Mouse (Mus musculus) CH12.LX (cell line): Measurements from ENCODE around the gene Man1b1. TPM values are rescaled to one million over a fixed set of nuclear protein-coding genes. Genes with fewer than 3 reads are reported as not detected.

ENCODE experiments used
- DNase-seq: peaks from one replicate; pipeline ENCODE4 v3.0.0-alpha.2; 2013; ENCODE audit errors: extremely low read depth
- H3K27ac ChIP-seq: 2 replicates; pipeline ENCODE4 v1.5.1; 2012; ENCODE audit warnings: low read depth, mild to moderate bottlenecking, control low read depth, moderate library complexity; ENCODE audit not compliant: insufficient read depth
- H3K27me3 ChIP-seq: replicated peaks from 2 replicates; pipeline ENCODE3; 2012; ENCODE audit warnings: inconsistent platforms
- H3K36me3 ChIP-seq, 2 experiments: replicated peaks in 1 of 2; 2 replicates each; pipeline versions ENCODE3 to v1.6.1; 2012; ENCODE audit warnings: inconsistent platforms in 1 of 2, low read length in 1 of 2, mild to moderate bottlenecking in 1 of 2, mixed read lengths in 1 of 2, moderate library complexity in 1 of 2; ENCODE audit not compliant: control insufficient read depth in 1 of 2, insufficient read depth in 1 of 2
- H3K4me1 ChIP-seq, 2 experiments: 2 replicates each; pipeline ENCODE4 v1.6.1; 2012; ENCODE audit warnings: inconsistent platforms in 1 of 2, moderate library complexity in 1 of 2; ENCODE audit not compliant: insufficient read depth in 2 of 2, control insufficient read depth in 1 of 2
- H3K4me2 ChIP-seq: 2 replicates; pipeline ENCODE4 v1.6.1; 2012; ENCODE audit warnings: low read depth, mild to moderate bottlenecking, control low read depth; ENCODE audit not compliant: poor library complexity, insufficient read depth, severe bottlenecking
- H3K4me3 ChIP-seq, 3 experiments: fragments of 150-350 bp in 1 of 3; sonication (generic) in 1 of 3; replicated peaks in 1 of 3; 2 replicates each; pipeline versions ENCODE3 to v1.5.1; 2011 to 2012; ENCODE audit warnings: low read depth in 2 of 3, low read length in 2 of 3, mild to moderate bottlenecking in 2 of 3, moderate library complexity in 2 of 3, control low read depth in 1 of 3, improper control_type of control experiment in 1 of 3, inconsistent platforms in 1 of 3, mixed read lengths in 1 of 3; ENCODE audit not compliant: poor library complexity in 1 of 3
- H3K79me2 ChIP-seq: replicated peaks from 2 replicates; pipeline ENCODE4 v1.6.1; 2012; ENCODE audit warnings: mild to moderate bottlenecking, moderate library complexity; ENCODE audit not compliant: control insufficient read depth, poor library complexity, insufficient read depth, severe bottlenecking; ENCODE audit errors: extremely low read depth
- H3K9ac ChIP-seq: 2 replicates; pipeline ENCODE4 v1.6.1; 2012; ENCODE audit warnings: low read depth, mild to moderate bottlenecking, control low read depth, moderate library complexity; ENCODE audit not compliant: insufficient read depth
- H3K9me3 ChIP-seq: replicated peaks from 2 replicates; pipeline ENCODE3; 2012; ENCODE audit warnings: low read length, inconsistent platforms, mixed read lengths
- BHLHE40 ChIP-seq: IDR thresholded peaks from 2 replicates; pipeline ENCODE4 v1.6.1; 2011; ENCODE audit warnings: mild to moderate bottlenecking, low read depth, low read length, improper control_type of control experiment
- CHD2 ChIP-seq: IDR thresholded peaks from 2 replicates; pipeline ENCODE4 v1.6.1; 2011; ENCODE audit warnings: low read length, improper control_type of control experiment
- E2F4 ChIP-seq: IDR thresholded peaks from 2 replicates; pipeline ENCODE4 v1.6.1; 2011; ENCODE audit warnings: low read depth, low read length, improper control_type of control experiment; ENCODE audit not compliant: insufficient replicate concordance
- ELF1 ChIP-seq: IDR thresholded peaks from 2 replicates; pipeline ENCODE4 v1.6.1; 2014; ENCODE audit warnings: low read depth, mild to moderate bottlenecking, inconsistent platforms, low read length, improper control_type of control experiment
- EP300 ChIP-seq: IDR thresholded peaks from 2 replicates; pipeline ENCODE4 v1.6.1; 2011; ENCODE audit warnings: low read length, improper control_type of control experiment
- ETS1 ChIP-seq: conservative IDR thresholded peaks from 2 replicates; pipeline ENCODE4 v1.6.1; 2012; ENCODE audit warnings: low read depth, mild to moderate bottlenecking, inconsistent platforms, low read length, improper control_type of control experiment, moderate library complexity
- KAT2A ChIP-seq: IDR thresholded peaks from 2 replicates; pipeline ENCODE4 v1.6.1; 2012; ENCODE audit warnings: low read length, improper control_type of control experiment, inconsistent platforms; ENCODE audit not compliant: insufficient replicate concordance
- MEF2A ChIP-seq: IDR thresholded peaks from 2 replicates; pipeline ENCODE4 v1.6.1; 2014; ENCODE audit warnings: low read depth, mild to moderate bottlenecking, inconsistent platforms, low read length, improper control_type of control experiment, borderline replicate concordance
- MXI1 ChIP-seq: IDR thresholded peaks from 2 replicates; pipeline ENCODE4 v1.6.1; 2011; ENCODE audit warnings: mild to moderate bottlenecking, low read depth, low read length, improper control_type of control experiment
- MYC ChIP-seq: IDR thresholded peaks from 2 replicates; pipeline ENCODE4 v1.6.1; 2011; ENCODE audit warnings: low read depth, mild to moderate bottlenecking, improper control_type of control experiment, low read length
- PAX5 ChIP-seq: IDR thresholded peaks from 2 replicates; pipeline ENCODE4 v1.6.1; 2012; ENCODE audit warnings: low read length, inconsistent platforms, mixed read lengths
- POLR2A ChIP-seq: IDR thresholded peaks from 2 replicates; pipeline ENCODE4 v1.6.1; 2011; ENCODE audit warnings: low read depth, mild to moderate bottlenecking, improper control_type of control experiment, low read length
- POLR2AphosphoS2 ChIP-seq: IDR thresholded peaks from 2 replicates; pipeline ENCODE4 v1.6.1; 2011; ENCODE audit warnings: low read depth, low read length, improper control_type of control experiment
- RCOR1 ChIP-seq: conservative IDR thresholded peaks from 2 replicates; pipeline ENCODE4 v1.6.1; 2012; ENCODE audit warnings: low read depth, mild to moderate bottlenecking, inconsistent platforms, low read length, improper control_type of control experiment
- TCF12 ChIP-seq: IDR thresholded peaks from 2 replicates; pipeline ENCODE4 v1.6.1; 2014; ENCODE audit warnings: low read depth, mild to moderate bottlenecking, inconsistent platforms, low read length, improper control_type of control experiment
- USF1 ChIP-seq: IDR thresholded peaks from 2 replicates; pipeline ENCODE4 v1.6.1; 2014; ENCODE audit warnings: low read depth, mild to moderate bottlenecking, inconsistent platforms, low read length, improper control_type of control experiment
- ZKSCAN1 ChIP-seq: IDR thresholded peaks from 2 replicates; pipeline ENCODE4 v1.6.1; 2012; ENCODE audit warnings: low read depth, inconsistent platforms, low read length, improper control_type of control experiment, borderline replicate concordance
- dilution Hi-C: fragments of 300-500 bp; cut with MboI; formaldehyde crosslinking; loops from 2 replicates; pipeline ENCODE4 v1.14.3; 2020; ENCODE audit warnings: low sequenced_read_pairs; ENCODE audit not compliant: extremely low pct_unique_long_range_greater_than_20kb, extremely low pct_ligation_motif_present
- in situ Hi-C: fragments of 300-500 bp; cut with MboI; formaldehyde crosslinking; loops from 3 replicates; pipeline ENCODE4 v1.14.3; 2019; ENCODE audit warnings: low sequenced_read_pairs, low pct_ligation_motif_present, low pct_unique_long_range_greater_than_20kb, mixed read lengths
- polyA plus RNA-seq: library from polyadenylated mRNA; unstranded; fragments of >175 nt; gene quantifications from 2 replicates; pipeline ENCODE4 v1.2.1, GENCODE M21; 2012; ENCODE audit warnings: low read depth; ENCODE audit not compliant: insufficient read length
- total RNA-seq, 2 experiments: library from RNA; depleted of rRNA; stranded (reverse); fragments of 300-350 nt in 1 of 2; fragments of >200 nt in 1 of 2; gene quantifications; 2 replicates each; pipeline ENCODE4 v1.2.3; 2012 to 2014

Gene Man1b1
- total and polyA plus RNA-seq, 3 experiments = 39.3 to 68.8 (median 45.7) TPM

GRCm38 (mm10) chr2:25286837-25287636 lies 45.1 kb upstream of the Man1b1 start:
- dilution Hi-C loops = no loop called here
- H3K36me3 ChIP-seq = peaks cover 30 to 49% of the 10 kb centered on the region in 2 experiments
- H3K27me3 ChIP-seq = peaks cover 14% of the 10 kb centered on the region
- no peak overlapping the region for H3K4me2 ChIP-seq
- H3K27ac ChIP-seq = no peak overlapping the region
- no peak overlapping the region for H3K9ac ChIP-seq
- DNase-seq = no peak
- in situ Hi-C loops = no loop called here
- peaks cover 0 to 2% of the 10 kb centered on the region in 2 experiments; a peak in 1 of 4 replicates for H3K4me1 ChIP-seq
- no peak for TF ChIP-seq POLR2AphosphoS2
- TF ChIP-seq CHD2 = no peak
- TF ChIP-seq KAT2A = no peak
- TF ChIP-seq ETS1 = no peak
- no peaks in the 10 kb centered on the region for H3K79me2 ChIP-seq
- H3K4me3 ChIP-seq = no peak overlapping the region
- H3K9me3 ChIP-seq = no peaks in the 10 kb centered on the region

GRCm38 (mm10) chr2:25287927-25288649 lies 44.0 kb upstream of the Man1b1 start, which contains the start of gene Tmem210:
TSS of gene Tmem210 (plus strand) at chr2:25288145.
- no peak within 1 kb of the TSS for H3K4me3 ChIP-seq
- no peak within 1 kb of the TSS for H3K9ac ChIP-seq
- peaks cover 27 to 40% of the 10 kb centered on the region in 2 experiments for H3K36me3 ChIP-seq
- no peak for DNase-seq
- H3K4me1 ChIP-seq = peaks cover 2 to 4% of the 10 kb centered on the region in 2 experiments; a peak in 3 of 4 replicates
- no peak within 1 kb of the TSS for H3K27ac ChIP-seq
- no peak within 1 kb of the TSS for H3K4me2 ChIP-seq
- dilution Hi-C loops (no loop called here), in situ Hi-C loops (no loop called here)
- TF ChIP-seq PAX5 (no peak), MXI1 (no peak), KAT2A (no peak), POLR2A (no peak), ETS1 (no peak), BHLHE40 (no peak), MYC (no peak), EP300 (no peak), E2F4 (no peak), TCF12 (no peak), ELF1 (no peak), ZKSCAN1 (no peak), RCOR1 (no peak), MEF2A (no peak), USF1 (no peak)
- H3K27me3 ChIP-seq = peaks cover 24% of the 10 kb centered on the region
- no peaks in the 10 kb centered on the region for H3K79me2 ChIP-seq
- no peaks in the 10 kb centered on the region for H3K9me3 ChIP-seq
